Mouse (Mus musculus): ENCODE measurements around the gene Tmem209. TPM values are rescaled to one million over a fixed set of nuclear protein-coding genes. Genes with fewer than 3 reads are reported as not detected.

Gene Tmem209
- polyA plus RNA-seq (2014; fragmentation: Illumina TruSeq; extraction: RNeasy Lipid Tissue Mini Kit (QIAGEN cat#74804); ENCODE audit: low read depth, low replicate concordance) = 85.2 TPM

GRCm38 (mm10) chr6:30509265-30510239 lies at the start of gene Tmem209, which contains the start of gene Ssmem1:
Gene Tmem209 (minus strand): TSS chr6:30509783.
Gene Ssmem1 (plus strand): TSS chr6:30509849.

GRCm38 (mm10) chr6:30541009-30541799 lies 31.6 kb upstream of the Tmem209 start, which contains the start of gene Cpa2:
Gene Cpa2 (plus strand): TSS chr6:30541582.

Other genes starting within 250 kb of the Tmem209 start
- gene Ube2h, start 205.2 kb downstream of the Tmem209 start, polyA plus RNA-seq (2014; fragmentation: Illumina TruSeq; extraction: RNeasy Lipid Tissue Mini Kit (QIAGEN cat#74804); ENCODE audit: low read depth, low replicate concordance) = 64.0 TPM
- gene Zc3hc1, start 118.8 kb downstream of the Tmem209 start, polyA plus RNA-seq (2014; fragmentation: Illumina TruSeq; extraction: RNeasy Lipid Tissue Mini Kit (QIAGEN cat#74804); ENCODE audit: low read depth, low replicate concordance) = 5.7 TPM
- 50.1 TPM for gene Klhdc10, start 107.9 kb downstream of the Tmem209 start, polyA plus RNA-seq (2014; fragmentation: Illumina TruSeq; extraction: RNeasy Lipid Tissue Mini Kit (QIAGEN cat#74804); ENCODE audit: low read depth, low replicate concordance)
- gene Ssmem1, start 66 bp upstream of the Tmem209 start, polyA plus RNA-seq (2014; fragmentation: Illumina TruSeq; extraction: RNeasy Lipid Tissue Mini Kit (QIAGEN cat#74804); ENCODE audit: low read depth, low replicate concordance) = 491 TPM
- gene Cpa2, start 31.8 kb upstream of the Tmem209 start, polyA plus RNA-seq (2014; fragmentation: Illumina TruSeq; extraction: RNeasy Lipid Tissue Mini Kit (QIAGEN cat#74804); ENCODE audit: low read depth, low replicate concordance) = 2.3 TPM
- not detected for gene Cpa4, start 58.6 kb upstream of the Tmem209 start, polyA plus RNA-seq (2014; fragmentation: Illumina TruSeq; extraction: RNeasy Lipid Tissue Mini Kit (QIAGEN cat#74804); ENCODE audit: low read depth, low replicate concordance)
- gene Cpa5, start 101.2 kb upstream of the Tmem209 start, polyA plus RNA-seq (2014; fragmentation: Illumina TruSeq; extraction: RNeasy Lipid Tissue Mini Kit (QIAGEN cat#74804); ENCODE audit: low read depth, low replicate concordance) = 63.4 TPM
- not detected for gene Cpa1, start 129.4 kb upstream of the Tmem209 start, polyA plus RNA-seq (2014; fragmentation: Illumina TruSeq; extraction: RNeasy Lipid Tissue Mini Kit (QIAGEN cat#74804); ENCODE audit: low read depth, low replicate concordance)
- 124 TPM for gene Cep41, start 184.0 kb upstream of the Tmem209 start, polyA plus RNA-seq (2014; fragmentation: Illumina TruSeq; extraction: RNeasy Lipid Tissue Mini Kit (QIAGEN cat#74804); ENCODE audit: low read depth, low replicate concordance)
- 2.5 TPM for gene Mest, start 213.8 kb upstream of the Tmem209 start, polyA plus RNA-seq (2014; fragmentation: Illumina TruSeq; extraction: RNeasy Lipid Tissue Mini Kit (QIAGEN cat#74804); ENCODE audit: low read depth, low replicate concordance)

All from testis, adult 10 weeks (tissue).